Mouse (Mus musculus) heart, embryonic 16.5 days (tissue): ENCODE data around the gene Gm10801. TPM values are rescaled to one million over a fixed set of nuclear protein-coding genes. Genes with fewer than 3 reads are reported as not detected.
"Not testable (repeated sequence)": the region's sequence is repeated elsewhere in the genome, so short reads cannot be mapped to it uniquely, and the experiment has no call there.

Experiments used
- ATAC-seq: fragments of 200-750 bp; cut with Nextera tagmentation; replicated peaks from 2 replicates; pipeline ENCODE4 v1.8.0; 2017; ENCODE audit warnings: moderate number of reproducible peaks; ENCODE audit not compliant: insufficient read depth, low FRiP score; ENCODE audit errors: extremely low read depth
- H3K27ac ChIP-seq: fragments of 300-500 bp; sonication (generic); 2 replicates; pipeline ENCODE4 v1.5.1; 2014; ENCODE audit warnings: mild to moderate bottlenecking, low read length, control low read depth, moderate library complexity
- H3K27me3 ChIP-seq: fragments of 300-500 bp; sonication (generic); 2 replicates; pipeline ENCODE4 v1.6.1; 2014; ENCODE audit warnings: low read length, mixed read lengths; ENCODE audit not compliant: control insufficient read depth, insufficient read depth
- H3K36me3 ChIP-seq: fragments of 300-500 bp; sonication (generic); 2 replicates; pipeline ENCODE4 v1.6.1; 2014; ENCODE audit not compliant: control insufficient read depth, insufficient read depth
- H3K4me1 ChIP-seq: fragments of 300-500 bp; sonication (generic); 2 replicates; pipeline ENCODE4 v1.6.1; 2014; ENCODE audit warnings: low read length, mixed read lengths; ENCODE audit not compliant: control insufficient read depth, insufficient read depth
- H3K4me2 ChIP-seq: fragments of 300-500 bp; sonication (generic); 2 replicates; pipeline ENCODE4 v1.6.1; 2014; ENCODE audit warnings: low read depth, mild to moderate bottlenecking, control low read depth, low read length
- H3K4me3 ChIP-seq: fragments of 300-500 bp; sonication (generic); 2 replicates; pipeline ENCODE4 v1.5.1; 2014; ENCODE audit warnings: mild to moderate bottlenecking, control low read depth, low read length
- H3K9ac ChIP-seq: fragments of 300-500 bp; sonication (generic); 2 replicates; pipeline ENCODE4 v1.6.1; 2014; ENCODE audit warnings: low read length, control low read depth
- H3K9me3 ChIP-seq: fragments of 300-500 bp; sonication (generic); replicated peaks from 2 replicates; pipeline ENCODE4 v1.6.1; 2016; ENCODE audit warnings: low read length; ENCODE audit not compliant: control insufficient read depth
- WGBS: fragments of 180-500 bp; shearing (Covaris S2); extraction: QIAGEN DNeasy Blood & Tissue Kit; methylation state at CpG from one replicate; pipeline ENCODE4 v1.1.7; 2014; 5-methylcytosine and 5-hydroxymethylcytosine counted together
- polyA plus RNA-seq: library from polyadenylated mRNA; unstranded; fragments of >200 nt; fragmentation: Nextera tagmentation; extraction: Ambion mirVana; gene quantifications from 2 replicates; pipeline ENCODE4 v1.2.1, GENCODE M21; 2015

The Gm10801 gene
- polyA plus RNA-seq: 6.2 TPM in 1 of 2 replicates, not detected in the other

- not testable (repeated sequence) for H3K9me3 ChIP-seq, H3K36me3 ChIP-seq, H3K4me3 ChIP-seq, H3K27me3 ChIP-seq, H3K9ac ChIP-seq, H3K4me1 ChIP-seq, H3K27ac ChIP-seq, ATAC-seq, H3K4me2 ChIP-seq
- WGBS: 73% methylated on average over 4 of the region's 5 CpGs
These were observed at the start of gene Gm10801 for GRCm38 (mm10) chr2:98661937-98662336. Gene Gm10801 (plus strand): TSS chr2:98662237.

GRCm38 (mm10) chr2:98667201-98667600 is 5.2 kb downstream of the Gm10801 start, which contains the start of gene Gm10800:
Gene Gm10800 (minus strand): TSS chr2:98667301.
- not testable (repeated sequence) for H3K4me1 ChIP-seq, ATAC-seq, H3K9ac ChIP-seq, H3K4me2 ChIP-seq, H3K36me3 ChIP-seq, H3K9me3 ChIP-seq, H3K27ac ChIP-seq, H3K4me3 ChIP-seq, H3K27me3 ChIP-seq
- WGBS: 81% methylated on average over 4 of the region's 4 CpGs

GRCm38 (mm10) chr2:98697533-98697932 is 35.5 kb downstream of the Gm10801 start:
- WGBS: 98% methylated on average over 1 of the region's 1 CpGs
- H3K36me3 ChIP-seq: no peaks in the 10 kb centered on the region
- no peak overlapping the region for H3K4me3 ChIP-seq
- no peaks in the 10 kb centered on the region for H3K9me3 ChIP-seq
- H3K4me1 ChIP-seq: no peaks in the 10 kb centered on the region
- H3K9ac ChIP-seq: no peak overlapping the region
- no peaks in the 10 kb centered on the region for H3K27me3 ChIP-seq
- no peak overlapping the region for H3K27ac ChIP-seq
- H3K4me2 ChIP-seq: no peak overlapping the region
- ATAC-seq: no peak

Other genes with a start within 250 kb of the Gm10801 start
- gene Gm10800, start 5.1 kb downstream of the Gm10801 start, polyA plus RNA-seq: 0.67 and 30.7 TPM in 2 replicates